Mouse (Mus musculus): ENCODE results near the gene Mgat5b. TPM values are rescaled to one million over a fixed set of nuclear protein-coding genes. Genes with fewer than 3 reads are reported as not detected.
A peak's percentile ranks its signal among the peaks of the same experiment; 100 is the strongest.

Mgat5b gene
- 6.1 and 6.4 TPM in 2 replicates for polyA plus RNA-seq (2012; rRNA removed)

DNA sequence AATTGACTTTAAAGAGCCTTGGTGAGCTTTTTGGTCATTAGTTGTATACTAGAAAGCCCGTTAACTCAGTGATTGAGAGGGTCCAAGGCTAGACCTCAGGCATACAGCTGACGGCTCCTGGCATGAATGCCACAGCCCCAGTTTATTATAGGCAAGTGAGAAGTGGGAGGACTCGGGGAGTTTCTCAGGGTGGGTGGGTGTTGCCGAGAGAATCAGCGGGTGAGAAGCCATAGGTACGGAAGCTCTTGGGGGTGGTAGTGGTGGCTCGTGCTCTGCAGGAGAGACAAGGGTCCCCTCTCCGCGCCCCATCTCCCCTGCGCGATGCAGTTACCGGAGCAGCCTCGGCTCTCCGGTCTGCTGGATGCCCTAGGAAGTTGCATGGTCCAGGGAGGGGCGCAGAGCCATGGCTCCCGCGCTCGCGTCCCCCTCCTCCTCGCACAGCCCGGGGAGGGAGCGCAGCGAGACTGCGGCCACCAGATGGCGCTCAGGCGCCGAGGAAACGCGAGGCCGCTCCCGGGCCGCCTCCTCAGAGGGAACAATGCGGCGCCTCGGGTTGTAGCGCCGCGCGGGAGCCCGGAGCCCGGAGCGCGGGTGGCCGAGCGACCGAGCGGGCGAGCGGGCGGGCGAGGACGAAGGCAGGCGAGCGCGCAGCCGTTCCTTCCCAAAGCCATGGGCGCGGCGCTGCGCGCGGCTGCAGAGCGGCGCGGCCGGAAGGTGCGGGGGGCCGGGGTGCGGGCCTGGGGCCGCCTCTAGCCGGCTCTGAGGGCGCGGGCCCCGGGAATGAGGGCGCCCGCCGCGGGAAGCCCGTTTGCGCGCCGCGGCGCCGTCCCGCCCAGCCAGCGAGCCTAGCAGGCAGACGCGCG, at the start of gene Mgat5b:
Mgat5b (plus strand) TSS at position 541 of the 863 bp plus-strand sequence.
- peak; percentile 84 for DNase-seq
- Histone ChIP-seq H3K4me1 (replicated peaks; ENCODE audit: control insufficient read depth, insufficient read depth, low read length) (peaks cover 10% of the 10 kb centered on the region), H3K27me3 (ENCODE audit: control insufficient read depth, insufficient read depth, low read length) (peaks cover 18% of the 10 kb centered on the region), H3K27ac (ENCODE audit: control insufficient read depth, insufficient read depth, low read length) (no peak within 1 kb of the TSS), H3K4me3 (ENCODE audit: control insufficient read depth, insufficient read depth, low read length) (peak within 1 kb of the TSS; percentile 37), H3K36me3 (ENCODE audit: control insufficient read depth, insufficient read depth, low read length) (no peaks in the 10 kb centered on the region)
- TF ChIP-seq POLR2A (IDR thresholded peaks at IDR 0.05; ENCODE audit: control insufficient read depth, extremely low read depth, insufficient read depth, low read length, poor library complexity) (no peak), CTCF (IDR thresholded peaks at IDR 0.05; ENCODE audit: borderline replicate concordance, control insufficient read depth, extremely low read depth, insufficient read depth, low read length, poor library complexity) (peak; percentile 100)
- 2% methylated on average over 88 of the region's 90 CpGs for WGBS

DNA sequence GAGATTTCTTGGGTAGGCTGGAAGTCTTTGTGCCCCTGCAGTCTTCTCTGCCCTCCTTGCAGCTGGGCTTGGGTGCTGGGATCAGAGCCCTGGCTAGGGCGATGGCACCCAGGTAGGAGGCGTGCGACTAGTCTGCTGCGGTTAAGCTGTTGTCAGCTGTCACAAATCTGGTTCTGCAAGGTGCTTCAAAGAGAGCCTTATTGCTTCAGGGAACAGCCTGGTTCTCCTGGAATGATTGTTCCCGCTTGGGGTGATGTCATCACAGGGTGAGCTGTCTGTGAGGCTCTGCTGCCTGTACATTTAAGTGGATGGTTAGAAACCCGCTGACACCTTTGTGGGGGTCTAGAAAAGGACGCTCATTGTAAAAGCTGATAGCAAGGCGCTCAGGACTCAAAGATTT, 49.4 kb upstream of the Mgat5b start:
- H3K36me3 ChIP-seq (ENCODE audit: control insufficient read depth, insufficient read depth, low read length), result peaks cover 14% of the 10 kb centered on the region
- 96% methylated on average over 8 of the region's 8 CpGs for WGBS
- no peak overlapping the region for H3K4me3 ChIP-seq (ENCODE audit: control insufficient read depth, insufficient read depth, low read length)
- H3K27ac ChIP-seq (ENCODE audit: control insufficient read depth, insufficient read depth, low read length), result no peak overlapping the region; the same call in 1 of the 2 replicates
- no peaks in the 10 kb centered on the region for H3K4me1 ChIP-seq (replicated peaks; ENCODE audit: control insufficient read depth, insufficient read depth, low read length)
- TF ChIP-seq CTCF (IDR thresholded peaks at IDR 0.05; ENCODE audit: borderline replicate concordance, control insufficient read depth, extremely low read depth, insufficient read depth, low read length, poor library complexity) (no peak), POLR2A (IDR thresholded peaks at IDR 0.05; ENCODE audit: control insufficient read depth, extremely low read depth, insufficient read depth, low read length, poor library complexity) (no peak)
- H3K27me3 ChIP-seq (ENCODE audit: control insufficient read depth, insufficient read depth, low read length), result no peaks in the 10 kb centered on the region
- no peak for DNase-seq

- peaks cover 14% of the 10 kb centered on the region for H3K36me3 ChIP-seq (ENCODE audit: control insufficient read depth, insufficient read depth, low read length)
- no peak for DNase-seq
- H3K27me3 ChIP-seq (ENCODE audit: control insufficient read depth, insufficient read depth, low read length), result no peaks in the 10 kb centered on the region
- no peaks in the 10 kb centered on the region for H3K4me1 ChIP-seq (replicated peaks; ENCODE audit: control insufficient read depth, insufficient read depth, low read length)
- H3K27ac ChIP-seq (ENCODE audit: control insufficient read depth, insufficient read depth, low read length), result no peak overlapping the region
- TF ChIP-seq POLR2A (IDR thresholded peaks at IDR 0.05; ENCODE audit: control insufficient read depth, extremely low read depth, insufficient read depth, low read length, poor library complexity) (no peak), CTCF (IDR thresholded peaks at IDR 0.05; ENCODE audit: borderline replicate concordance, control insufficient read depth, extremely low read depth, insufficient read depth, low read length, poor library complexity) (no peak)
- H3K4me3 ChIP-seq (ENCODE audit: control insufficient read depth, insufficient read depth, low read length), result no peak overlapping the region
- WGBS, result 94% methylated on average over 4 of the region's 4 CpGs
These were observed 49.0 kb upstream of the Mgat5b start for GRCm38 (mm10) chr11:116869641-116870040.

GRCm38 (mm10) chr11:116871538-116871937, 47.1 kb upstream of the Mgat5b start:
- Histone ChIP-seq H3K36me3 (ENCODE audit: control insufficient read depth, insufficient read depth, low read length) (peaks cover 10% of the 10 kb centered on the region; the same call in 1 of the 2 replicates), H3K4me1 (replicated peaks; ENCODE audit: control insufficient read depth, insufficient read depth, low read length) (no peaks in the 10 kb centered on the region), H3K4me3 (ENCODE audit: control insufficient read depth, insufficient read depth, low read length) (no peak overlapping the region), H3K27me3 (ENCODE audit: control insufficient read depth, insufficient read depth, low read length) (no peaks in the 10 kb centered on the region), H3K27ac (ENCODE audit: control insufficient read depth, insufficient read depth, low read length) (no peak overlapping the region)
- TF ChIP-seq POLR2A (IDR thresholded peaks at IDR 0.05; ENCODE audit: control insufficient read depth, extremely low read depth, insufficient read depth, low read length, poor library complexity) (no peak), CTCF (IDR thresholded peaks at IDR 0.05; ENCODE audit: borderline replicate concordance, control insufficient read depth, extremely low read depth, insufficient read depth, low read length, poor library complexity) (no peak)
- WGBS, result 90% methylated on average over 9 of the region's 9 CpGs
- DNase-seq, result no peak

- no peak overlapping the region for H3K4me3 ChIP-seq (ENCODE audit: control insufficient read depth, insufficient read depth, low read length)
- no peaks in the 10 kb centered on the region for H3K4me1 ChIP-seq (replicated peaks; ENCODE audit: control insufficient read depth, insufficient read depth, low read length)
- TF ChIP-seq CTCF (IDR thresholded peaks at IDR 0.05; ENCODE audit: borderline replicate concordance, control insufficient read depth, extremely low read depth, insufficient read depth, low read length, poor library complexity) (no peak), POLR2A (IDR thresholded peaks at IDR 0.05; ENCODE audit: control insufficient read depth, extremely low read depth, insufficient read depth, low read length, poor library complexity) (no peak)
- no peak for DNase-seq
- WGBS, result 97% methylated on average over 20 of the region's 20 CpGs
- H3K27ac ChIP-seq (ENCODE audit: control insufficient read depth, insufficient read depth, low read length), result no peak overlapping the region
- peaks cover 10% of the 10 kb centered on the region; the same call in 1 of the 2 replicates for H3K36me3 ChIP-seq (ENCODE audit: control insufficient read depth, insufficient read depth, low read length)
- no peaks in the 10 kb centered on the region for H3K27me3 ChIP-seq (ENCODE audit: control insufficient read depth, insufficient read depth, low read length)
These were observed 44.7 kb upstream of the Mgat5b start for GRCm38 (mm10) chr11:116873987-116874386.

DNA sequence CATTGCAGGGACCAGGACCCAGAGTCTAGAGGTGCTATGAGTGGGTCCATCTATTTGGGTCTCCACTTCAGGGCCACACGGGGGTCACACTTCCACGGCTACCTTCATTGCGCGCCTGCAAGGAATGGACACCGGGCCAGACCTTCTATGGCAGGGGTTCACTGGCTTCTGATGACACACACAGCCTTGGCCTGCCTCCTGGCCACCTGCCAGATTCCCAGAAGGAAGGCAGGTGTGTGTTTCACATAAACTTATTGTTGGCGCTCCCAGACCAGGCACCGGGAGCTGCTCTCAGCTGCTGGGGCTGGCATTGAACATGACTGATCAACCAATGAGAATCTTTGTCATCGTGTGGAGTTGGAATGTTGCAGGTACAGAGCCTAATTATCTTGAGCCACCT, 40.2 kb upstream of the Mgat5b start:
- TF ChIP-seq CTCF (IDR thresholded peaks at IDR 0.05; ENCODE audit: borderline replicate concordance, control insufficient read depth, extremely low read depth, insufficient read depth, low read length, poor library complexity), result no peak
- TF ChIP-seq POLR2A (IDR thresholded peaks at IDR 0.05; ENCODE audit: control insufficient read depth, extremely low read depth, insufficient read depth, low read length, poor library complexity), result no peak
- Histone ChIP-seq H3K4me1 (replicated peaks; ENCODE audit: control insufficient read depth, insufficient read depth, low read length) (no peaks in the 10 kb centered on the region), H3K36me3 (ENCODE audit: control insufficient read depth, insufficient read depth, low read length) (no peaks in the 10 kb centered on the region; the same call in 1 of the 2 replicates), H3K27ac (ENCODE audit: control insufficient read depth, insufficient read depth, low read length) (no peak overlapping the region), H3K4me3 (ENCODE audit: control insufficient read depth, insufficient read depth, low read length) (no peak overlapping the region), H3K27me3 (ENCODE audit: control insufficient read depth, insufficient read depth, low read length) (no peaks in the 10 kb centered on the region)
- 96% methylated on average over 8 of the region's 8 CpGs for WGBS
- no peak for DNase-seq
